Mouse (Mus musculus) ES-E14 (cell line): ENCODE measurements around the gene Jmjd8. TPM values are rescaled to one million over a fixed set of nuclear protein-coding genes. Genes with fewer than 3 reads are reported as not detected.
A peak's percentile ranks its signal among the peaks of the same experiment; 100 is the strongest.

ENCODE experiments used
- DNase-seq: peaks from one replicate; pipeline ENCODE4 v3.0.0-alpha.2; 2013; ENCODE audit warnings: low read depth, low spot score
- H3K27ac ChIP-seq: 2 replicates; pipeline ENCODE4 v1.5.1; 2012; ENCODE audit warnings: low read depth, mild to moderate bottlenecking, low read length, moderate library complexity, mixed read lengths; ENCODE audit not compliant: poor library complexity, insufficient read depth, severe bottlenecking
- H3K36me3 ChIP-seq: 2 replicates; pipeline ENCODE4 v1.6.1; 2012; ENCODE audit warnings: mild to moderate bottlenecking, low read length, moderate library complexity, mixed read lengths; ENCODE audit not compliant: control insufficient read depth, poor library complexity, insufficient read depth, severe bottlenecking
- H3K4me1 ChIP-seq, 2 experiments: fragments of 150-350 bp in 1 of 2; sonication (generic) in 1 of 2; 2 replicates each; pipeline ENCODE4 v1.6.1; 2012; ENCODE audit warnings: low read length in 2 of 2, mild to moderate bottlenecking in 1 of 2, mixed read lengths in 1 of 2; ENCODE audit not compliant: control insufficient read depth in 2 of 2, insufficient read depth in 2 of 2, poor library complexity in 1 of 2
- H3K4me3 ChIP-seq, 2 experiments: fragments of 150-350 bp in 1 of 2; sonication (generic) in 1 of 2; 2 replicates each; pipeline ENCODE4 v1.5.1; 2012; ENCODE audit warnings: low read length in 2 of 2, low read depth in 1 of 2, mild to moderate bottlenecking in 1 of 2, mixed read lengths in 1 of 2; ENCODE audit not compliant: insufficient read depth in 1 of 2, poor library complexity in 1 of 2, severe bottlenecking in 1 of 2
- H3K9ac ChIP-seq: 2 replicates; pipeline ENCODE4 v1.6.1; 2012; ENCODE audit warnings: low read depth, mild to moderate bottlenecking, low read length, mixed read lengths; ENCODE audit not compliant: poor library complexity, insufficient read depth, severe bottlenecking
- H3K9me3 ChIP-seq: fragments of 150-350 bp; sonication (generic); 2 replicates; pipeline ENCODE4 v1.6.1; 2012; ENCODE audit warnings: low read depth, mild to moderate bottlenecking, low read length; ENCODE audit not compliant: control insufficient read depth, insufficient read depth
- CHD2 ChIP-seq: IDR thresholded peaks from 2 replicates; pipeline ENCODE4 v1.6.1; 2014; ENCODE audit warnings: mild to moderate bottlenecking, low read depth, low read length, inconsistent platforms
- HCFC1 ChIP-seq: IDR thresholded peaks from 2 replicates; pipeline ENCODE4 v1.6.1; 2012; ENCODE audit warnings: low read length, inconsistent platforms, borderline replicate concordance; ENCODE audit not compliant: insufficient read depth
- MAFK ChIP-seq: IDR thresholded peaks from 2 replicates; pipeline ENCODE4 v1.6.1; 2014; ENCODE audit warnings: mild to moderate bottlenecking, low read depth, low read length, inconsistent platforms; ENCODE audit not compliant: insufficient read depth
- ZC3H11A ChIP-seq: IDR thresholded peaks from 2 replicates; pipeline ENCODE4 v1.6.1; 2012; ENCODE audit warnings: low read depth, mild to moderate bottlenecking, inconsistent platforms, low read length, borderline replicate concordance
- ZNF384 ChIP-seq: IDR thresholded peaks from 2 replicates; pipeline ENCODE4 v1.6.1; 2012; ENCODE audit warnings: low read depth, low read length, inconsistent platforms
- in situ Hi-C, 2 experiments: fragments of 600-800 bp; cut with MboI; formaldehyde crosslinking; loops; one replicate each; pipeline ENCODE4 v1.15.1; 2025; ENCODE audit warnings: low sequenced_read_pairs in 2 of 2, inconsistent platforms in 1 of 2; ENCODE audit not compliant: unreplicated experiment in 2 of 2
- total RNA-seq: library from RNA; depleted of rRNA; stranded (reverse); fragments of 300-350 nt; gene quantifications from 2 replicates; pipeline ENCODE4 v1.2.3, GENCODE M21; 2012

The Jmjd8 gene
- total RNA-seq, 1 experiment: 25.1 TPM

DNA sequence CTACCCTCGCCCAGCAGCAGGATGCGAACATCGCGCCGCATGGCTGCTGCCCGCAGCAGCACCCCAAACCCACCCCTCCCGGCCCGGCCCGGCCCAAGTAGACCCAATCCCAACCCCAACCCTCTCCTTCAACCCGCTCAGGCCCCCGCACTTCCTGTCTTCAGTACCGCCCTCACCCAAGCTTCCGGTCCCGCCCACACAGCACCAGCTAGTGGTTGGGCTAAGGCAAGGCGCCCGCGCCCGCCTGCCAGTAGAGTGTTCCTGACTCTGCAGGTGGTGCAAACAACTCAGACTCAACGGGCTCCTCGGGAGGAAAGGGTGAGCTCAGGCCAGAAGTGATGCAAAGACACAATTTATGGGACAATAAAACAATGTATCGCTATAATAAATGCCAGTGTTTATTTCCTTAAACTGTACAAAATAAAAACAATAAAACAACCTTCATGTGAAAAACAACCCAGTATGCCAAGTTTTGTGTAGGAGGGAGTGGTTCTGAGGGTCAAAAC, 15.8 kb downstream of the Jmjd8 start, which contains the start of gene Rhot2:
Rhot2 (minus strand) TSS at position 456 of the 506 bp plus-strand sequence.
- in situ Hi-C loops: no loop called here
- Histone ChIP-seq H3K9me3 (no peaks in the 10 kb centered on the region), H3K27ac (peak within 1 kb of the TSS; percentile 22; the same call in 1 of the 2 replicates), H3K4me3 (peak within 1 kb of the TSS; percentile 88 to 93), H3K36me3 (peaks cover 37% of the 10 kb centered on the region), H3K4me1 (peaks cover 2 to 6% of the 10 kb centered on the region in 2 experiments; a peak in 1 of 4 replicates), H3K9ac (peak within 1 kb of the TSS; percentile 94)
- DNase-seq: peak; percentile 83
- TF ChIP-seq ZNF384 (no peak), ZC3H11A (no peak), CHD2 (no peak), HCFC1 (no peak), MAFK (no peak)

DNA sequence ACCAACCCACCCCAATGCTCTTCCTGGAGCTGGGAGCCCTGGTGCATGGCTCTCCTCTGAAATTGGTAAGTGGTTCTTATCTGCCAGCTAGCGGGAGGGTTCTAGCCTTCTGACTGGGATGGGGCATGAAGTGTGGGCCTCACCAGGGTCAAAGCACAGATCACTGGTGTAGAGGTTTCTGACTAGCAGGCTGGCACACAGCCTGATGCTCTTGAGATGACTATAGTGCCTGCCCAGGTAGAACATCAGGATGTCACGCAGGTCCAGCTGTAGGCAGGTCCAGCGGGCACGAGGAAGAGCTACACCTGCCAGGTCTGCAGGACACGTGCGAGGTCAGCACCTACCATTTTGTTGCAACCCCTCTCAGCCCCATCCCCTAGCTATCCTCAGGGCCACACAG, 31.6 kb downstream of the Jmjd8 start:
- Histone ChIP-seq H3K27ac (no peak overlapping the region), H3K4me1 (peaks cover 0 to 4% of the 10 kb centered on the region in 2 experiments; a peak in 1 of 4 replicates), H3K4me3 (no peak overlapping the region), H3K9ac (no peak overlapping the region), H3K36me3 (peaks cover 2% of the 10 kb centered on the region; the same call in 1 of the 2 replicates), H3K9me3 (no peaks in the 10 kb centered on the region)
- DNase-seq: no peak
- TF ChIP-seq ZC3H11A: no peak
- in situ Hi-C loops: no loop called here

DNA sequence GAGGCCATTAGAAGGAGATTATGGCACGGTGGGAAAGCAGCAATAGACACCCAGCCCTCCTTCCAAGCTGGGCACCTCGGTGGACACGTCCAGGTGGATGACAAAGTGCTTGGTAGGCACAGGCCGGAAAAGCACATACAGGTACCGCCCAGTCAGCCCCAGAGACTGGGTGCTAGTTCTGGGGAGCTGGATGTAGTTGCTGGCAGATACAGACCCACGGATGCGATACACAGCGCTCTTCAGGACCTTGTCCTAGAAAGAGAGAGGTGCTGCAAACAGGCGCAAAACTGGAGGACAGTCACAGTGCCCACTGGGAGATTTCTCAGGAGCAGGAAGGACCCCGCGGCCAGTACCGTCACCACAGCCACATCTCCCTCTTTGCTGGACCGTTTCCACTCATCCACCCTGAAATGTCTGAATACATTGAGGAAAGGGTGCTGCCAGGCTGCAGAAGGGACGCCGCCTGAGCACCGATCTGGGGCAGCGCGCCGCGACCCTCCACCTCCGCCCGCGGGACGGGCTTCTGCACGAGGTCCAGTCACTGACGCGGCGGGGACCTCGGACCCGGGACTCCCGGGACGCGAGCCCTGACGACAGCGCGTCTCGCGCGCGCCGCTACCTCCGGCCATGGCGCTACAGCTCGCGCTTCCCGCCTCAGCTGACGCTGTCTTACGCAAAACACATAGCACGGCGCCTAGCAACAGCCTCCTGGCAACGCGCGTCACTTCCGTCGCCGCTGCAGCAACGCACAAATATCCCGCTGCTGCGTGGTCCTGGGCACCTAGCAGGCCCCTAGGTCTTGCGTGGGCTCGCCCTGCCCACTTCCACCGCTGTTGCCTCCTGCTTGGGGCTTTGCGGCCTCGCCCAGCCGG, 32.4 kb downstream of the Jmjd8 start, which contains the start of gene Wdr90:
Wdr90 (minus strand) TSS at position 670 of the 872 bp plus-strand sequence.
- no peak for DNase-seq
- Histone ChIP-seq H3K9me3 (no peaks in the 10 kb centered on the region), H3K36me3 (peaks cover 2% of the 10 kb centered on the region; the same call in 1 of the 2 replicates), H3K4me3 (peak within 1 kb of the TSS; percentile 69 to 77), H3K27ac (no peak within 1 kb of the TSS), H3K9ac (peak within 1 kb of the TSS; percentile 87), H3K4me1 (peaks cover 0 to 3% of the 10 kb centered on the region in 2 experiments; a peak in 1 of 4 replicates)
- TF ChIP-seq ZNF384: no peak
- no peak for TF ChIP-seq CHD2
- TF ChIP-seq MAFK: no peak
- TF ChIP-seq ZC3H11A: no peak
- TF ChIP-seq HCFC1: no peak; the same call in 1 of the 2 replicates
- in situ Hi-C loops: no loop called here

DNA sequence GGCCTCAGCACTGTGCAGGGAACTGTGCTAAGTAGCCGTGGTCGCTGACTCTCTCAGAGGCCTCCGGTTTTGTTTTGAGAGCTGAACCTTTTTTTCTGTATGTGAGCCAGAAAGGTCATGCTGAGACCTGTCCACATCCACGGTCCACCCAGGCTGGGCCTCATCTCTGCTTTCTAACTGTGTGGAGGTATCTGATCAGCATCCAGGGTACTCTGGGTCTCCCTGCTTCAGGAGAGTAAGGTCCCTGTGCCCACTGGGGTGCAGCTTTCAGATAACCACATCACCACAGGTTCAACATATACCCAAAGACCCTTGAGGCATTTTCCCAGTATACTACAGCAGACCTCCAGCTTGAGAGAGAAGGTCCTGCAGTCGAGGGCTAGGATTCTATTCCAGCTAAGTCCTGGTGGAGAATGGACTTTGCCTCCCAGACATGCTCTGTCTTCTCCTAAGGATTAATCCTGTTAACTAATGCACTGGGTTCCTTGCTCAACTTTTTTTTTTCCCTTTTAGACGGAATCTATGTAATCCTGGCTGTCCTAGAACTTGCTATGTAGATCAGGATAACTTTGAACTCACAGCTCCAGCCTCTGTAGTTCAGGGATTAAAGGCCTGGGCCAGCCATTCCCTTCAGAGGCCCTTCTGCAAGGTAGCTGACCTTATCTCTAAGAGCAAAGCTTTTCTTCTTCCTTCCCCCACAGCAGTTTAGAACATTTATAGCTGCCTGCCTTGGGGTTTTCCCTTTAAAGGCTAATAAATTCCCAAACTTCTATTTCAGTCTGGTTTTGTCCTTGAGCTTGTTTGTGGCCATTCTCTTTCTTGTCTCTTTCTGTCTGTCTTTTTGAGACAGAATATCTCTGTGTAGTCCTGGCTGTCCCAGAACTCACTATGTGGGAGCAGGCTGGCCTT, 33.3 kb downstream of the Jmjd8 start:
- Histone ChIP-seq H3K36me3 (peaks cover under 1% of the 10 kb centered on the region; the same call in 1 of the 2 replicates), H3K4me3 (peak overlapping the region; percentile 69 to 77), H3K9me3 (no peaks in the 10 kb centered on the region), H3K27ac (no peak overlapping the region), H3K9ac (peak overlapping the region; percentile 87), H3K4me1 (peaks cover 0 to 7% of the 10 kb centered on the region in 2 experiments; a peak in 1 of 4 replicates)
- no peak for TF ChIP-seq MAFK
- in situ Hi-C loops: no loop called here
- DNase-seq: no peak
